Mouse (Mus musculus) brain, embryonic 14.5 days (tissue): ENCODE measurements around the gene Rho. TPM values are rescaled to one million over a fixed set of nuclear protein-coding genes. Genes with fewer than 3 reads are reported as not detected.

Experiments used
- DNase-seq: peaks from one replicate; pipeline ENCODE4 v3.0.0-alpha.2; 2011; ENCODE audit warnings: low read depth
- CTCF ChIP-seq: fragments of 200-500 bp; IDR thresholded peaks from 2 replicates; pipeline ENCODE4 v1.5.1; 2012; ENCODE audit warnings: inconsistent platforms, mild to moderate bottlenecking, moderate library complexity, borderline replicate concordance; ENCODE audit not compliant: insufficient read depth, insufficient read length; ENCODE audit errors: extremely low read depth
- POLR2A ChIP-seq: fragments of 200-500 bp; IDR thresholded peaks from 2 replicates; pipeline ENCODE4 v1.6.1; 2012; ENCODE audit warnings: mild to moderate bottlenecking, inconsistent platforms, borderline replicate concordance; ENCODE audit not compliant: poor library complexity, insufficient read depth, insufficient read length, severe bottlenecking; ENCODE audit errors: extremely low read depth
- polyA plus RNA-seq: library from polyadenylated mRNA; depleted of rRNA; stranded (reverse); fragments of >200 nt; gene quantifications from 2 replicates; pipeline ENCODE4 v1.2.3, GENCODE M21; 2012; rRNA removed

The Rho gene
- polyA plus RNA-seq = 1.9 and 2.1 TPM in 2 replicates

- TF ChIP-seq POLR2A (no peak), CTCF (no peak)
- DNase-seq = no peak
Observed at GRCm38 (mm10) chr6:115931639-115932038, at the start of gene Rho. Rho (plus strand) TSS chr6:115931748.

- no peak for TF ChIP-seq CTCF
- TF ChIP-seq POLR2A = no peak
Observed at GRCm38 (mm10) chr6:115884018-115884417, 47.5 kb upstream of the Rho start.

GRCm38 (mm10) chr6:115886894-115887293 is 44.7 kb upstream of the Rho start:
- no peak for TF ChIP-seq POLR2A
- TF ChIP-seq CTCF = no peak
- DNase-seq = no peak

More at GRCm38 (mm10) chr6:115884018-115884417, 47.5 kb upstream of the Rho start:
- no peak for DNase-seq

DNA sequence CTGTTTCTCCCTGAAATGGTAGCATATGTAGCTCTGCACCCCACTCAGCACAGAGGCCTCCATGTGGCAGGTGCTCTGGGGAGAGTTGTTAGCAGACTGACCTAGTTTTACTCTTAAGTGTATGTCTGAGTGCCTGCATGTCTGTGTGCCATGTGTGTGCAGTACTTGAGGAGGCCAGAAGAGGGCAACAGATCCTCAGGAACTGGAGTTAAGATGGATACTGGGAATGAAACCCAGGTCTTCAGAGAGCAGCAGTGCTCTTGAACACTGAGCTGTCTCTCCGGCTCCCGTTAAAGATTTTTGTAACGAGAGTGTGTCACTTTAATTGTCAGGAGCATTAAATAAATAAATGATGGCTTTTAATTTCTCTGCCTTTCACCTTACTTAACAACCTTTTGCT is 43.3 kb upstream of the Rho start:
- TF ChIP-seq POLR2A (no peak), CTCF (peak; percentile 50; the same call in 1 of the 2 replicates)
- DNase-seq = no peak

DNA sequence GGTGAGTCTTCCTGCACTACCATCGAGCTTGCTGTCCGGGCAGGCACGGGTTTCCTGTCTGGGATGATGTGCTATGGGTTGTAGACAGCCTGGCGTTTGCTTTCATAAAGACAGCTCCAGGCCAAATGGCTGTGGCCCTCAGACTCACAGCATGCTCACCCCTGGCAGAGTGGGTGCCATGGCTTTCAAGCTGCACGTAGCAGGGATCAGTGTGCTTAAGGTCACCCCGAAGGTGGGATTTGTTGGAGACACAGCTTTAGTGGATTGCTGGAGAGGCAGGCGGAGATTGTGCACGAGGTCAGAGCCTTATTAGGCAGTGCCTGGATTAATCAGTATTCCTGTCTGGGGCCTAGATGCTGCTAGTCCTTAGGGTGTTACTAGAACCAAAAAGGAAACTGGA is 40.9 kb upstream of the Rho start:
- TF ChIP-seq POLR2A = no peak
- TF ChIP-seq CTCF = no peak
- DNase-seq = peak; percentile 18

DNA sequence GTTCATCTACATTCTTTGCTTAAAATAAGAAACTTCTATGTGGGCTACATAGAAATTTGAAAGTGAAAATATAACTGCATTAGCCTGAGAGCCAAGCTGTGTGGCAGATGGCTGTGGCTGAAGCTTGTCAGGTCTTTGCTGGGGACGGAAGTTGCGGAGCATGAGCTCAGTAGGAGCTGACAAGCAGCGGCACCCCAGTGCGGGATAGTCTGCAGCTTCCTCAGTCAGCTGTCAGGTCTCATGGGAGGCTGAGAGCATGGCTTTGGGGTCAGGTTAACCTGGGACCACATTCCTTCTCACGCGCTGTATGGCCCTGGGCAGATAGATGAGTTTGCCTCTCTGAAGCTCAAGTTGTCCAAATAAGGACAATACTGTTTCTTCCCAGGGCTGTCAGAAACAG is 40.5 kb upstream of the Rho start:
- TF ChIP-seq CTCF (no peak), POLR2A (no peak)
- DNase-seq = peak; percentile 75

DNA sequence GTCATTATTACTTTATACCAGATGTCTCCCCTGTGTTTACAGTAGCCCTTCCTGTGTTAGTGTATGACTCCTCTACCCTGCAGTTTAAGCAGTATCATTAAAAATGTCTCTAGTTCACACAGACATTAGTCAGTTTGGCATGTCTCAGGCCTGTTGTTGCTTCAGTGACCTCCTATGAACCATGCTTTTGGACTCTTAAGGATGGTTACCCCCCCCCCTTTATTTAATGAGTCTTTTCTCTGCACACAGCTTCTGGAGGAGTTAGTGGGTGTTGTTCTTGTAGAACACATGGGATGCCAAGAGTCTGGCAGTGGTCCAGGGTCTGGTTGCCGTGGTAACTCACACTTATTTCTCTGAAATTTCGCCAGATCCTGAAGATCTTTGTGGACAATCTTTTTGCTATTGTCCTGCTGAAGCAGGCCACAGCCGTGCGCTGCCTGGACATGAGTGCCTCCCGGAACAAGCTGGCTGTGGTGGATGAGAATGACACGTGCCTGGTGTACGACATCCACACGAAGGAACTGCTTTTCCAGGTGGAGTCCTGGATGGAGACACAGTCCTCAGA is 40.0 kb upstream of the Rho start:
- no peak for TF ChIP-seq CTCF
- no peak for TF ChIP-seq POLR2A

DNA sequence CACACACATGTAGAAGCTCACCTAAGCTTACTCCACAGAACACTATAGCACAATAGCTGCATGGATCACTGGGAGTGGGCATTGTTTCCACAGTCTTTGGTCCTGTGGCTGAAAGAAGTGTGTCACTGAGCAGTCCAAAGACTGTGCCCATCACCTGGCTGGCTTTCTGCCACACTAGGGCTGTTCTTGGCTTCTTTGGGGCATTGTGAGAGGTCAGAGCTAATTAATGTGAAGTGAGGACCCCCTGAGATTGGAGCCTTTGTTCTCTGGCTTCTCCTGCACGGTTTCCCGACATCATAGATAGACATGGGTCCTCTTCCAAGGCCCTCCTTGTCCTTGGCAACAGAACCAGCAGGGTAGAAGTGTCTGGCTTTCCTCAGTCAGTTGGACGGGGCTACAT is 39.2 kb upstream of the Rho start:
- TF ChIP-seq POLR2A = no peak
- no peak for TF ChIP-seq CTCF
- no peak for DNase-seq

More for the DNA sequence above, 40.0 kb upstream of the Rho start:
- DNase-seq = peak; percentile 92

- TF ChIP-seq CTCF (no peak), POLR2A (no peak)
Observed at GRCm38 (mm10) chr6:115896346-115896745, 35.2 kb upstream of the Rho start.

DNA sequence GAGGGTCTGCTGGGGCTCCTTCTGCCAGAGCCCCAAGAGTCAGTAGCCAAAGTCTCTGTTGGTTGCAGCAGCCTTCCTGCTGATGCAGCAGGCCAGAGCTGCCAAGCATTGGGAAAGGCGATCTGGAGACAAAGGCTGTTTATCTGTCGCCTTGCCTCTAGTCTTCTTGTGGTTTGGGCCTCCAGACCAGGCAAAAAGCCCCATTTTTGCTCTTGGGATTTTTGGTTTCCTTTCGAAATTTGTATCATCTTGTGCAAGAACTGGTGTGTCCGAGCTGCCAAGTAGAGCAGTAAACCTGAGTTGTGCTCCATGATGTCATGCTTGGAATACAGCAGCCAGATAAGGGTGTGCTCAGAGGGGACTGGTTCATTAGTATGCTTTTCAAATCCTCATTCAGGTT is 34.4 kb upstream of the Rho start:
- no peak for TF ChIP-seq CTCF
- TF ChIP-seq POLR2A = no peak
- DNase-seq = no peak

More at GRCm38 (mm10) chr6:115896346-115896745, 35.2 kb upstream of the Rho start:
- no peak for DNase-seq

DNA sequence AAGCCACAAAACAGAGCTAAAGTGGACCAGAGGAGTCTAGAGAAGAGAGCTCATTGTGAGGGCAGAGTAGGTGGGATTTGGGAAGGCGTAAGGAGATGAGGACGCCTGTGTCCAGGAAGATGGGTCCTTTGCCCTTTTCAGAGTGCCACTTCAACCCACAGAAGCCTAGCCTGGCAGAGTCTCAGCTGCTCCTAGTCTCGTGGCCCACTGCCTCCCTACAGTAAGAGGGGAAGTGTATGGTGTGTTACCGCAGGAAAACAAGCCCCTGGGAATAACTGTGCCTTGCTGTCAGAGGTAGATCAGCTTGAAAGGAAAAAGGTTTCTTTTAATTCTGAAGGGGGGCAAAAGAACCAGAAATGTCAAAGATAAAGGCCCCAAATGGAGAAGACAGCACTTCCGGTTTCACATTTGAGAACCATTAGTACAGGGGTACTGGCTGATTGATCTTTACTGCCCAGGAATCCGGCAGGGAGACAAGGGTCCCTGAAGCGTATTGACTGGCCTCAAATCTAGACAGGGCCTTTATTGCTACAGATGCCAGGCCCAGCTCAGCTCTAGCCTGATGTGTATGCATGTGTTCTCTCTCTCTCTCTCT is 33.5 kb upstream of the Rho start:
- no peak for DNase-seq
- no peak for TF ChIP-seq POLR2A
- no peak for TF ChIP-seq CTCF

GRCm38 (mm10) chr6:115901062-115901461 is 30.5 kb upstream of the Rho start:
- peak; percentile 87 for TF ChIP-seq CTCF
- no peak for TF ChIP-seq POLR2A

DNA sequence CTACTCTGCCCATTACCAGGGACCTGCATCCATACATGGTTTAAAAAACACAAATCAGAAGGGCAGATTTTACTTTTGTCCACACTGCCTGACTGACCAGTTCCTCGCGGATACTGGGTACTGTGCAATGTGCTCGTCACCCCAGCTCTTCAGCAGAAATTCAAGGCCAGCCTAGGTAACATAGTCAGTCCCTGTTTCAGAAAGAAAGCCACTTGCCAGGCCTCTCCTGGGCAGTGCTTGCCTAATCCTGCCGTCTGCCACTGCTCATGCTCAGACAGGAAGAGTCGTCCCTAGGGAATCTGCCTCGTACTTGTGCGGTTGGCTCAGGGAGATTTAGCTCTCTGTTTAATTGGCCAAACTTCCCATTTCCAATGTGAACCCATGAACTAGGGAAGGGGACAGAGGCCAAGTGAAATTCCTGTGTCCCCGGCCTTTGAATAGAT is 30.0 kb upstream of the Rho start:
- DNase-seq = peak; percentile 56
- TF ChIP-seq CTCF (no peak), POLR2A (no peak)

More at GRCm38 (mm10) chr6:115901062-115901461, 30.5 kb upstream of the Rho start:
- peak; percentile 83 for DNase-seq
